Mouse (Mus musculus): ENCODE data around the gene Rln1. TPM values are rescaled to one million over a fixed set of nuclear protein-coding genes. Genes with fewer than 3 reads are reported as not detected.

The Rln1 gene
- polyA plus RNA-seq, 1 experiment from 2014 or later = 0.20 TPM

GRCm38 (mm10) chr19:29336624-29337023, 2.2 kb upstream of the Rln1 start:
- Histone ChIP-seq H3K4me2 (ENCODE audit: low read length) (no peak overlapping the region), H3K4me3 (ENCODE audit: control insufficient read depth in 1 of 2, insufficient read depth in 1 of 2, low read depth in 1 of 2, low read length in 2 of 2) (no peak overlapping the region), H3K36me3 (ENCODE audit: control insufficient read depth, insufficient read depth, low read length) (no peaks in the 10 kb centered on the region), H3K4me1 (ENCODE audit: control insufficient read depth in 2 of 2, insufficient read depth in 2 of 2, low read length in 2 of 2) (peaks cover 4 to 9% of the 10 kb centered on the region in 2 experiments), H3K27me3 (ENCODE audit: control insufficient read depth, insufficient read depth, low read length) (no peaks in the 10 kb centered on the region), H3K9me3 (ENCODE audit: control insufficient read depth, low read length) (no peaks in the 10 kb centered on the region), H3K27ac (replicated peaks in 1 of 2; ENCODE audit: control insufficient read depth in 1 of 2, insufficient read depth in 1 of 2, low read depth in 2 of 2, low read length in 2 of 2) (no peak overlapping the region), H3K9ac (ENCODE audit: low read length) (no peak overlapping the region)
- no peak for ATAC-seq (ENCODE audit: insufficient number of reproducible peaks, insufficient read depth, low FRiP score, low read depth)
- WGBS = 86% methylated on average over 2 of the region's 2 CpGs

- ATAC-seq (ENCODE audit: insufficient number of reproducible peaks, insufficient read depth, low FRiP score, low read depth) = no peak
- H3K27me3 ChIP-seq (ENCODE audit: control insufficient read depth, insufficient read depth, low read length) = no peaks in the 10 kb centered on the region
- H3K9ac ChIP-seq (ENCODE audit: low read length) = no peak overlapping the region
- no peaks in the 10 kb centered on the region for H3K36me3 ChIP-seq (ENCODE audit: control insufficient read depth, insufficient read depth, low read length)
- H3K9me3 ChIP-seq (ENCODE audit: control insufficient read depth, low read length) = no peaks in the 10 kb centered on the region
- H3K4me2 ChIP-seq (ENCODE audit: low read length) = no peak overlapping the region
- 70% methylated on average over 13 of the region's 13 CpGs for WGBS
- no peak overlapping the region for H3K27ac ChIP-seq (replicated peaks in 1 of 2; ENCODE audit: control insufficient read depth in 1 of 2, insufficient read depth in 1 of 2, low read depth in 2 of 2, low read length in 2 of 2)
- no peak overlapping the region for H3K4me3 ChIP-seq (ENCODE audit: control insufficient read depth in 1 of 2, insufficient read depth in 1 of 2, low read depth in 1 of 2, low read length in 2 of 2)
- H3K4me1 ChIP-seq (ENCODE audit: control insufficient read depth in 2 of 2, insufficient read depth in 2 of 2, low read length in 2 of 2) = peaks cover 0 to 3% of the 10 kb centered on the region in 2 experiments; a peak in 1 of 4 replicates
Measured at GRCm38 (mm10) chr19:29326822-29327552, 7.5 kb downstream of the Rln1 start.

DNA sequence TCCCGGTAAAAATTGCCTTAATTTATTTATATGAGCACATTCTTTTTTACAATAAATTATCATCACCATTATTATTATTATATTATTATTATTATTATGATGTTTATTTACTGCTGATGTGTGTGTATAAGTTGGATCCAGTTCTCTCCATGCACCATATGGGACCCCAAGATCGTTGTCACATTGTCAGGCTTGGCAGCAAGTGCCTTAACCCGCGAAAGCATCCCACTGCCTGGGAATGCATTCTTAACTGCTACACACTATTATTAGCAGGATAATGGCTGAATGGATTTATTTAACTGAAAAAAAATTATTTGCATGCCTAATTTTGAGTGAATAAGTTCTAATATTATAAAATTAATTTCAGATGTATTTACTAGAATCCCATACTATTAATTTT, 8.1 kb downstream of the Rln1 start:
- Histone ChIP-seq H3K9me3 (ENCODE audit: control insufficient read depth, low read length) (no peaks in the 10 kb centered on the region), H3K4me3 (ENCODE audit: control insufficient read depth in 1 of 2, insufficient read depth in 1 of 2, low read depth in 1 of 2, low read length in 2 of 2) (no peak overlapping the region), H3K27ac (replicated peaks in 1 of 2; ENCODE audit: control insufficient read depth in 1 of 2, insufficient read depth in 1 of 2, low read depth in 2 of 2, low read length in 2 of 2) (no peak overlapping the region), H3K4me1 (ENCODE audit: control insufficient read depth in 2 of 2, insufficient read depth in 2 of 2, low read length in 2 of 2) (peaks cover 0 to 3% of the 10 kb centered on the region in 2 experiments; a peak in 1 of 4 replicates), H3K36me3 (ENCODE audit: control insufficient read depth, insufficient read depth, low read length) (no peaks in the 10 kb centered on the region), H3K27me3 (ENCODE audit: control insufficient read depth, insufficient read depth, low read length) (no peaks in the 10 kb centered on the region), H3K4me2 (ENCODE audit: low read length) (no peak overlapping the region), H3K9ac (ENCODE audit: low read length) (no peak overlapping the region)
- 85% methylated on average over 4 of the region's 4 CpGs for WGBS
- no peak for ATAC-seq (ENCODE audit: insufficient number of reproducible peaks, insufficient read depth, low FRiP score, low read depth)

GRCm38 (mm10) chr19:29325852-29326180, 8.7 kb downstream of the Rln1 start:
- WGBS = 65% methylated on average over 9 of the region's 9 CpGs
- no peaks in the 10 kb centered on the region for H3K36me3 ChIP-seq (ENCODE audit: control insufficient read depth, insufficient read depth, low read length)
- no peak for ATAC-seq (ENCODE audit: insufficient number of reproducible peaks, insufficient read depth, low FRiP score, low read depth)
- H3K27me3 ChIP-seq (ENCODE audit: control insufficient read depth, insufficient read depth, low read length) = no peaks in the 10 kb centered on the region
- no peaks in the 10 kb centered on the region for H3K9me3 ChIP-seq (ENCODE audit: control insufficient read depth, low read length)
- H3K9ac ChIP-seq (ENCODE audit: low read length) = 0 out of 2 replicates have a peak overlapping the region, but pooled peaks have one; percentile 38
- H3K4me2 ChIP-seq (ENCODE audit: low read length) = peak overlapping the region; percentile 75
- no peak overlapping the region for H3K27ac ChIP-seq (replicated peaks in 1 of 2; ENCODE audit: control insufficient read depth in 1 of 2, insufficient read depth in 1 of 2, low read depth in 2 of 2, low read length in 2 of 2)
- peak overlapping the region in 1 of 2 experiments; percentile 40; a peak in 1 of 4 replicates for H3K4me3 ChIP-seq (ENCODE audit: control insufficient read depth in 1 of 2, insufficient read depth in 1 of 2, low read depth in 1 of 2, low read length in 2 of 2)
- H3K4me1 ChIP-seq (ENCODE audit: control insufficient read depth in 2 of 2, insufficient read depth in 2 of 2, low read length in 2 of 2) = peaks cover 0 to 3% of the 10 kb centered on the region in 2 experiments; a peak in 1 of 4 replicates

DNA sequence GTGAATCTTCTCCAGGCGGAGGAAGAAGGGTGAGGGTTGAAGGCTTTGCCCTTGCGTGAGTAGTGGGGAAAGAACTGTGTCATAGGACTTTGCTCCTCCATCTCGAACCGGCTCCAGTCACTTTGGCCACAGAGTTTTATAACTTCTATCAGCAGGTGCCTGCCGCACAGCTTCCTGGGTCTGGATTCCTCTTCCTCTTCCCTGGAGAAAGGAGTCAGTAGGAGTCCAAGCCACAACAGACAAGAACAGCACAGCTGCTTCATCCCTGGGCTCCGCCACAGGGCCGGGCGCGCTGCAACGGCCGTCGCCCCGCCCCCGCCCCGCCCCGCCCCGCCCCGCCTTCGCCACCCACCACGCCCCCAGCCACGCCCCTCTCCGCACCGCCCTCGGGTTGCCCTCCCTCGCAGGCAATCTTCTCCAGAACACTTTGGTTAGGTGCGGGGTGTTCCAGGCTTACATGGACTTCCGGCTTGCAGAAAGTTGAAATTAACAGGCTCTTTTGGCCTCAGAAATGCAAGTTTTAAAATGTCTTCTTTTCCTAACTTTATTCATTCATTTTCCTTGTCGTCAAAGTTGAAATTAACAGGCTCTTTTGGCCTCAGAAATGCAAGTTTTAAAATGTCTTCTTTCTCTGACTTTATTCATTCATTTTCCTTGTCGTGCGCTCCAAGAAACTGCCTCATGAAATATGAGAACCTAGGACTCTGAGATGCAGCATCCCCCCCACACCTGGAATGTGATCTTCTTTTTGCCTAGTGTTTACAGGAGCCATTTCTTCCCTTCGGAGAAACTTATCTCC, 9.2 kb downstream of the Rln1 start, which contains the start of gene Insl6:
TSS of gene Insl6 (minus strand) at position 304 of the 799 bp plus-strand sequence.
- H3K4me3 ChIP-seq (ENCODE audit: control insufficient read depth in 1 of 2, insufficient read depth in 1 of 2, low read depth in 1 of 2, low read length in 2 of 2) = peak within 1 kb of the TSS; percentile 40 to 64
- H3K9ac ChIP-seq (ENCODE audit: low read length) = peak within 1 kb of the TSS; percentile 68
- 4% methylated on average over 27 of the region's 31 CpGs for WGBS
- no peaks in the 10 kb centered on the region for H3K36me3 ChIP-seq (ENCODE audit: control insufficient read depth, insufficient read depth, low read length)
- H3K27ac ChIP-seq (replicated peaks in 1 of 2; ENCODE audit: control insufficient read depth in 1 of 2, insufficient read depth in 1 of 2, low read depth in 2 of 2, low read length in 2 of 2) = no peak within 1 kb of the TSS
- peak; percentile 87 for ATAC-seq (ENCODE audit: insufficient number of reproducible peaks, insufficient read depth, low FRiP score, low read depth)
- no peaks in the 10 kb centered on the region for H3K27me3 ChIP-seq (ENCODE audit: control insufficient read depth, insufficient read depth, low read length)
- H3K9me3 ChIP-seq (ENCODE audit: control insufficient read depth, low read length) = no peaks in the 10 kb centered on the region
- peaks cover 0 to 3% of the 10 kb centered on the region in 2 experiments; a peak in 1 of 4 replicates for H3K4me1 ChIP-seq (ENCODE audit: control insufficient read depth in 2 of 2, insufficient read depth in 2 of 2, low read length in 2 of 2)
- H3K4me2 ChIP-seq (ENCODE audit: low read length) = peak within 1 kb of the TSS; percentile 75

DNA sequence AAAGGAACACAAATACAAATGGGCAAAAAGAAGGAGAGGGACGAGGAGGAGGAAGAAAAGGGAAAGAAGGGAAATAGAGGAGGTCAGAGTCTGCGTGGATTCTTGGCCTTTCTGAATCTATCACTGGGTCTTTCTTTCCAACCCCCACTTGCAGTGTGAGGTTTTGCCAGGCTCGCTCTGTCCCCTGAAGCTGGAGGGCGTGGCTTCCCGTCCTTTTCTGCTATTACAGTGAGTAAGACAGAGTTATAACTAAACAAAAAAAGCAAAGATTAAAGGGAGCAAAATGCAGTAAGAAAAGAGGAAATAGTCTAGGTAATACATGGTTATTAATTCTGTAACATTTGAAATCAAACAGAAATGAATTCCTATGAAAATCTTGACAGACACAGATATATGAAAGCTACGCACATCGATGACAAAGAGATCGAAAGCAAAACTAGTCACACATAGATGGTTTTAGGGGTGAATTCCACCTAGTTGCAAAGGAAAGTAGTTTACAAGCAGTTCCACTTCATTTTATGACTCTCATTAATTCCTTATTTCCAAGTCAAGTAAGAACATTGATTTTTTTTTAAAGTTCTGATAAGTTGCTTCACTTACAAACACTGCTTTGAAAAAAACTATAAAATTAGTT, 10.9 kb downstream of the Rln1 start:
- 66% methylated on average over 8 of the region's 8 CpGs for WGBS
- H3K4me3 ChIP-seq (ENCODE audit: control insufficient read depth in 1 of 2, insufficient read depth in 1 of 2, low read depth in 1 of 2, low read length in 2 of 2) = no peak overlapping the region
- H3K9ac ChIP-seq (ENCODE audit: low read length) = no peak overlapping the region
- no peaks in the 10 kb centered on the region for H3K9me3 ChIP-seq (ENCODE audit: control insufficient read depth, low read length)
- H3K4me1 ChIP-seq (ENCODE audit: control insufficient read depth in 2 of 2, insufficient read depth in 2 of 2, low read length in 2 of 2) = peaks cover 0 to 3% of the 10 kb centered on the region in 2 experiments; a peak in 1 of 4 replicates
- no peaks in the 10 kb centered on the region for H3K36me3 ChIP-seq (ENCODE audit: control insufficient read depth, insufficient read depth, low read length)
- no peak overlapping the region for H3K27ac ChIP-seq (replicated peaks in 1 of 2; ENCODE audit: control insufficient read depth in 1 of 2, insufficient read depth in 1 of 2, low read depth in 2 of 2, low read length in 2 of 2)
- no peak overlapping the region for H3K4me2 ChIP-seq (ENCODE audit: low read length)
- H3K27me3 ChIP-seq (ENCODE audit: control insufficient read depth, insufficient read depth, low read length) = no peaks in the 10 kb centered on the region
- no peak for ATAC-seq (ENCODE audit: insufficient number of reproducible peaks, insufficient read depth, low FRiP score, low read depth)

- Histone ChIP-seq H3K4me2 (ENCODE audit: low read length) (no peak overlapping the region), H3K36me3 (ENCODE audit: control insufficient read depth, insufficient read depth, low read length) (peaks cover 30% of the 10 kb centered on the region), H3K9ac (ENCODE audit: low read length) (no peak overlapping the region), H3K4me3 (ENCODE audit: control insufficient read depth in 1 of 2, insufficient read depth in 1 of 2, low read depth in 1 of 2, low read length in 2 of 2) (no peak overlapping the region), H3K27ac (replicated peaks in 1 of 2; ENCODE audit: control insufficient read depth in 1 of 2, insufficient read depth in 1 of 2, low read depth in 2 of 2, low read length in 2 of 2) (no peak overlapping the region), H3K9me3 (ENCODE audit: control insufficient read depth, low read length) (peaks cover 8% of the 10 kb centered on the region; the same call in 1 of the 2 replicates), H3K27me3 (ENCODE audit: control insufficient read depth, insufficient read depth, low read length) (no peaks in the 10 kb centered on the region), H3K4me1 (ENCODE audit: control insufficient read depth in 2 of 2, insufficient read depth in 2 of 2, low read length in 2 of 2) (no peaks in the 10 kb centered on the region)
- no peak for ATAC-seq (ENCODE audit: insufficient number of reproducible peaks, insufficient read depth, low FRiP score, low read depth)
- WGBS = 71% methylated on average over 7 of the region's 7 CpGs
Measured at GRCm38 (mm10) chr19:29312661-29313060, 21.8 kb downstream of the Rln1 start.

Measured in heart, embryonic 14.5 days (tissue).